Mouse (Mus musculus): Measurements from ENCODE around the gene Arhgef12.

DNA sequence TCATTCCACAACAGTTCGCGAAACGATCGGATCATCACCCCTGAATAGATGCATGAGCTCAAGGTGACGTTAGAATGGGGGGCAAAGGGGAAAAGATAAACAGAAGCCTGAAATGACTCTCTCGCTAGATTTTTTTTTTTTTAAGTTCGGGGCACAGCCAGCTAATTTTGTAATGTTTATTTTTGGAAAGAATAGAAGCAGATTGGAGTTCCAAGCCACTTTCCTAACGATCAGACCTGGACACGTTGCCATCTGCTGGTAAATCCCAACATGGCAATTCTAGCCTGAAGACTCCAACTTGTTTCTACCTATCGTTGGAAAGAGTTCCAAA, at the start of gene Arhgef12:
- no peak for TF ChIP-seq POLR2A (IDR thresholded peaks at IDR 0.05; ENCODE audit: borderline replicate concordance, control insufficient read depth, low read depth, low read length)
- no peak for TF ChIP-seq CTCF (IDR thresholded peaks at IDR 0.05; ENCODE audit: control insufficient read depth, insufficient read depth, low read length)

Measured in bone marrow, adult 2 months (tissue).